Mouse (Mus musculus) embryonic fibroblast, embryonic 13.5 days (primary cell): Measurements from ENCODE around the gene Ppie.

Source experiments
- CTCF ChIP-seq: IDR thresholded peaks from 2 replicates; pipeline ENCODE4 v1.5.1; 2011; ENCODE audit warnings: mild to moderate bottlenecking, control low read depth, low read length, moderate library complexity, borderline replicate concordance; ENCODE audit not compliant: insufficient read depth
- POLR2A ChIP-seq: IDR thresholded peaks from 2 replicates; pipeline ENCODE4 v1.6.1; 2011; ENCODE audit warnings: low read depth, mild to moderate bottlenecking, control low read depth, low read length, moderate library complexity

DNA sequence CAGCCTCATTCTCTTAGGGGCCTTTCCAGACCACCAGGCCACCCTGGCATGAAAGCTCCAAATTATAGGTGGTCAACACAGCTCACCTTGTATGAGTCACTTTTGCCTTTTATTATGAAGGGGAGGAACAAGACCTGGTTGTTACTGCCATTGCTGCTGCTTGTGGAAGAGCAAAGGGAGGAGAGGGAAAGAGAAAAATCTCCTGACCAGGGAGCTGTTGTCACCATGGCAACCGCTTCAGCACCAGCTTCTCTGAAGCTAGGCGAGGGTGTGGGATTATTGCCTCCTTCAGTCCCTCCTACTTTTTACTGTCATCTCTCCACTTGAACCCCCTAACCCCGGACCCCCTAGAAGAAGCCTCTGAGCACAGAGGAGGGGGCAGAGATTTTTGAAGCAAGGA, 45.1 kb upstream of the Ppie start:
- TF ChIP-seq CTCF (no peak), POLR2A (no peak)
